Mouse (Mus musculus): ENCODE measurements around the gene Vstm2b.

Gene Vstm2b

GRCm38 (mm10) chr7:40898096-40898710 is at the start of gene Vstm2b:
Gene Vstm2b, plus strand, starts transcription at chr7:40898328.
- in situ Hi-C loops (cut with MseI, MboI) = no loop called here

GRCm38 (mm10) chr7:40856088-40856625 is 42.0 kb upstream of the Vstm2b start:
- in situ Hi-C loops (cut with MseI, MboI) = no loop called here

- in situ Hi-C loops (cut with MseI, MboI) = no loop called here
Observed at GRCm38 (mm10) chr7:40873380-40873990, 24.6 kb upstream of the Vstm2b start.

GRCm38 (mm10) chr7:40884855-40885489 is 13.2 kb upstream of the Vstm2b start:
- in situ Hi-C loops (cut with MseI, MboI) = no loop called here

GRCm38 (mm10) chr7:40888358-40888757 is 9.8 kb upstream of the Vstm2b start:
- in situ Hi-C loops (cut with MseI, MboI) = no loop called here

GRCm38 (mm10) chr7:40896964-40897363 is 1.2 kb upstream of the Vstm2b start:
- in situ Hi-C loops (cut with MseI, MboI) = no loop called here

GRCm38 (mm10) chr7:40898711-40899375 is 715 bp downstream of the Vstm2b start:
- in situ Hi-C loops (cut with MseI, MboI) = no loop called here

GRCm38 (mm10) chr7:40899376-40900265 is 1.5 kb downstream of the Vstm2b start:
- in situ Hi-C loops (cut with MseI, MboI) = no loop called here

- in situ Hi-C loops (cut with MseI, MboI) = no loop called here
Observed at GRCm38 (mm10) chr7:40901201-40901600, 3.1 kb downstream of the Vstm2b start.

GRCm38 (mm10) chr7:40902506-40902905 is 4.4 kb downstream of the Vstm2b start:
- in situ Hi-C loops (cut with MseI, MboI) = no loop called here

- in situ Hi-C loops (cut with MseI, MboI) = no loop called here
Observed at GRCm38 (mm10) chr7:40906484-40906883, 8.4 kb downstream of the Vstm2b start.

- in situ Hi-C loops (cut with MseI, MboI) = no loop called here
Observed at GRCm38 (mm10) chr7:40916761-40917160, 18.6 kb downstream of the Vstm2b start.

- in situ Hi-C loops (cut with MseI, MboI) = no loop called here
Observed at GRCm38 (mm10) chr7:40920118-40920517, 22.0 kb downstream of the Vstm2b start.

GRCm38 (mm10) chr7:40921281-40921680 is 23.2 kb downstream of the Vstm2b start:
- in situ Hi-C loops (cut with MseI, MboI) = no loop called here

- in situ Hi-C loops (cut with MseI, MboI) = no loop called here
Observed at GRCm38 (mm10) chr7:40922871-40923270, 24.7 kb downstream of the Vstm2b start.

- in situ Hi-C loops (cut with MseI, MboI) = no loop called here
Observed at GRCm38 (mm10) chr7:40928391-40928790, 30.3 kb downstream of the Vstm2b start.

GRCm38 (mm10) chr7:40936617-40937212 is 38.6 kb downstream of the Vstm2b start:
- in situ Hi-C loops (cut with MseI, MboI) = no loop called here

GRCm38 (mm10) chr7:40939371-40939770 is 41.2 kb downstream of the Vstm2b start:
- in situ Hi-C loops (cut with MseI, MboI) = no loop called here

GRCm38 (mm10) chr7:40942233-40942935 is 44.3 kb downstream of the Vstm2b start:
- in situ Hi-C loops (cut with MseI, MboI) = no loop called here

Measured in mouse trophoblast stem cell (cell line).